Mouse (Mus musculus): Measurements from ENCODE around the gene Olfr455.

The Olfr455 gene

GRCm38 (mm10) chr6:42542036-42543031 lies 5.1 kb downstream of the Olfr455 start:
- TF ChIP-seq GATA4 (IDR thresholded peaks at IDR 0.05; ENCODE audit: insufficient replicate concordance, low read length) = no peak

- TF ChIP-seq GATA4 (IDR thresholded peaks at IDR 0.05; ENCODE audit: insufficient replicate concordance, low read length) = no peak
Measured at GRCm38 (mm10) chr6:42540681-42541080, 6.7 kb downstream of the Olfr455 start.

GRCm38 (mm10) chr6:42539711-42540110 lies 7.7 kb downstream of the Olfr455 start:
- no peak for TF ChIP-seq GATA4 (IDR thresholded peaks at IDR 0.05; ENCODE audit: insufficient replicate concordance, low read length)

GRCm38 (mm10) chr6:42513461-42513860 lies 33.9 kb downstream of the Olfr455 start:
- TF ChIP-seq GATA4 (IDR thresholded peaks at IDR 0.05; ENCODE audit: insufficient replicate concordance, low read length) = no peak

- no peak for TF ChIP-seq GATA4 (IDR thresholded peaks at IDR 0.05; ENCODE audit: insufficient replicate concordance, low read length)
Measured at GRCm38 (mm10) chr6:42509311-42509710, 38.1 kb downstream of the Olfr455 start.

- no peak for TF ChIP-seq GATA4 (IDR thresholded peaks at IDR 0.05; ENCODE audit: insufficient replicate concordance, low read length)
Measured at GRCm38 (mm10) chr6:42503478-42503877, 43.9 kb downstream of the Olfr455 start.

- no peak for TF ChIP-seq GATA4 (IDR thresholded peaks at IDR 0.05; ENCODE audit: insufficient replicate concordance, low read length)
Measured at GRCm38 (mm10) chr6:42489731-42490130, 57.7 kb downstream of the Olfr455 start.

GRCm38 (mm10) chr6:42487114-42487513 lies 60.3 kb downstream of the Olfr455 start, which contains the start of gene Olfr456:
Gene Olfr456, minus strand, starts transcription at chr6:42487214.
- TF ChIP-seq GATA4 (IDR thresholded peaks at IDR 0.05; ENCODE audit: insufficient replicate concordance, low read length) = no peak
